Mouse (Mus musculus): ENCODE data around the gene Clstn3.

- TF ChIP-seq CTCF (IDR thresholded peaks at IDR 0.05; ENCODE audit: extremely low read depth, insufficient read length, insufficient replicate concordance, low read depth, low read length): no peak
- no peak for TF ChIP-seq POLR2A (IDR thresholded peaks at IDR 0.05; ENCODE audit: low read depth, low read length)
These were observed 58.3 kb downstream of the Clstn3 start for GRCm38 (mm10) chr6:124406326-124406725.
